Mouse (Mus musculus): ENCODE results near the gene Mkrn2.
"Not testable (repeated sequence)": the region's sequence is repeated elsewhere in the genome, so short reads cannot be mapped to it uniquely, and the experiment has no call there.

Gene Mkrn2

GRCm38 (mm10) chr6:115609121-115609520 is 7.4 kb downstream of the Mkrn2 start:
- DNase-seq: no peak

GRCm38 (mm10) chr6:115610301-115610700 is 8.6 kb downstream of the Mkrn2 start:
- no peak for DNase-seq

GRCm38 (mm10) chr6:115613793-115614192 is 12.1 kb downstream of the Mkrn2 start:
- DNase-seq: no peak

- no peak for DNase-seq
Measured at GRCm38 (mm10) chr6:115615983-115616382, 14.3 kb downstream of the Mkrn2 start.

GRCm38 (mm10) chr6:115619818-115620217 is 18.1 kb downstream of the Mkrn2 start:
- DNase-seq: no peak

- DNase-seq: no peak
Measured at GRCm38 (mm10) chr6:115620942-115621341, 19.2 kb downstream of the Mkrn2 start.

GRCm38 (mm10) chr6:115626121-115626520 is 24.4 kb downstream of the Mkrn2 start:
- no peak for DNase-seq

GRCm38 (mm10) chr6:115631056-115631795 is 29.5 kb downstream of the Mkrn2 start:
- DNase-seq: no peak

GRCm38 (mm10) chr6:115634015-115634414 is 32.3 kb downstream of the Mkrn2 start:
- no peak for DNase-seq

GRCm38 (mm10) chr6:115638188-115638587 is 36.5 kb downstream of the Mkrn2 start:
- DNase-seq: not testable (repeated sequence)

GRCm38 (mm10) chr6:115643315-115643714 is 41.6 kb downstream of the Mkrn2 start:
- no peak for DNase-seq

- no peak for DNase-seq
Measured at GRCm38 (mm10) chr6:115649792-115650365, 48.2 kb downstream of the Mkrn2 start.

GRCm38 (mm10) chr6:115650476-115651427 is 49.0 kb downstream of the Mkrn2 start:
- no peak for DNase-seq

GRCm38 (mm10) chr6:115651719-115652118 is 50.0 kb downstream of the Mkrn2 start:
- no peak for DNase-seq

GRCm38 (mm10) chr6:115653939-115654338 is 52.2 kb downstream of the Mkrn2 start:
- no peak for DNase-seq

- no peak for DNase-seq
Measured at GRCm38 (mm10) chr6:115658802-115659201, 57.1 kb downstream of the Mkrn2 start.

- no peak for DNase-seq
Measured at GRCm38 (mm10) chr6:115664268-115664667, 62.6 kb downstream of the Mkrn2 start.

- no peak for DNase-seq
Measured at GRCm38 (mm10) chr6:115666641-115667040, 64.9 kb downstream of the Mkrn2 start.

Measured in cerebellum, adult 11 months (tissue).